Mouse (Mus musculus): Measurements from ENCODE around the gene Fam131c.

DNA sequence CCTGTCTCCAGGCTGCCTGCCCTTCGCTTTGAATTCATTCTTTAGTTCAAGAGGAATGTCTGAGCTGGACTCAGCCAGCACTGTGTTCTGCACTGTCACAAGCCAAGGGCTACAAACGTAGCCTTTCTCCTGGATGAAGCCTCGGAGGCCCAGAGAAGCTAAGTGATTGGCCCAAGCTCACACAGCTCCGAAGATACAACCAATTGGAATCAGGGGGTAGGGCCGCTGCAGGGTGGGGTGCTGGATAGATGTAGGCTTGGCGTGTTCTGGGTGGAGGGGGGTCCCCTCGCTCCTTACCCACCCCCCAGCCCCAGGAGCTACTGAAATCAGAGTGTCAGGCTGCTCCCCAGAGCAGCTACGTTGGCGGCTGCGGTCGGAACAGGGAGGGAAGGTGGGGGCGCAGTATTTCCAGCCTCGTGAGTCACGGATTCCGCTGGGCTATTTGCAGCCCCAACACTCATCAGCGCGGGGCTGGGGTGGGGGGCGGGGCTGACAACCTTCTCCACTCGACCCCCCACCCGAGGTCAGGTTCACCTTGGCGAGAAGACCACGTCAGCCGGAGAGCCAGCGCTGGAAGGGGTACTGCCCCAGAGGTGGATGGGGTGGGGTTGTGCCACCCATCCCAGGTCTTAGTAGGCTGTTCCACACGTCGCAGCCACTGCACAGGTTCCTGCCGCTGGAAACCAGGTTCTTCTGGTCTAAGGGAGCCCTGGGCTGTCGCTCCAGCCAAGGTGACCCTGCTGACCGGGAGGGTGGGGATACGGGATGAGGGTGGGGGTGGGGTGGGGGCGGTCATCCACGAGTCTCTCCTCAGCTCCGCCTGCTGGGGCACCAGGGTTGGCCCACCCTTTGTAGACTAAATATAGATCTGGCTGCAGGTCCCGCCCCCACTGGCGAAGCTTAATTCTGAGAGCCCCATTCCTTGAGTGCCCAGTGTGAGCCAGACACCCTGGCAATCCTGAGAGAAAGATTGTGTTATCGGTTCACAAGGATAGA, 57.8 kb downstream of the Fam131c start:
- TF ChIP-seq POLR2A (IDR thresholded peaks at IDR 0.05; ENCODE audit: insufficient read depth, low read depth, low read length) (peak; percentile 82), EP300 (IDR thresholded peaks at IDR 0.05; ENCODE audit: insufficient read depth, low read depth, low read length) (peak; percentile 80)
